Mouse (Mus musculus) embryonic fibroblast, embryonic 13.5 days (primary cell): ENCODE results near the gene Gm3264.
"Not testable (repeated sequence)": the region's sequence is repeated elsewhere in the genome, so short reads cannot be mapped to it uniquely, and the experiment has no call there.

Experiments
- CTCF ChIP-seq: IDR thresholded peaks from 2 replicates; pipeline ENCODE4 v1.5.1; 2011; ENCODE audit warnings: mild to moderate bottlenecking, control low read depth, low read length, moderate library complexity, borderline replicate concordance; ENCODE audit not compliant: insufficient read depth
- POLR2A ChIP-seq: IDR thresholded peaks from 2 replicates; pipeline ENCODE4 v1.6.1; 2011; ENCODE audit warnings: low read depth, mild to moderate bottlenecking, control low read depth, low read length, moderate library complexity

DNA sequence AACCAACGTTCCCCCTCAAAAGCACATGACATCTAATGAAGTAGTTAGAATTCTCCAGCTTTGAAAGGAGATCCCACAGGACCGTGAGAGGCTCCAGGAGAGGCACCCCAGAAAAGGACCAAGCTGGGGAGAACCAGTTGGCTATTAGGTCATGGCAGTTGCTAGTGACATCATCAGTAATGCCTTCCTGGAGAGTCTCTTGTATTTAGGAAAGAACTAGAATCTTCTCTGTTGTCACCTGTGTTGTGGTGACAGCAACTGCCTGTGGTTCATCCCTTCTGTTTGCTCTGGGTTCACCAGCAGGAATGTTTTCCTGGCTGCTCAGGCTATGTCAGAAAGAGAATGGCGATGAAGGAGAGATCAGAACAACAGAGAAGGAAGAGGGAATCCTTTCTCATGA lies 36.7 kb downstream of the Gm3264 start, which contains the start of gene Gm3278:
- not testable (repeated sequence) for TF ChIP-seq POLR2A, CTCF
